Mouse (Mus musculus): ENCODE measurements around the gene Rasl11b. TPM values are rescaled to one million over a fixed set of nuclear protein-coding genes. Genes with fewer than 3 reads are reported as not detected.

Gene Rasl11b
- polyA plus RNA-seq, 1 experiment from 2014 or later: not detected

DNA sequence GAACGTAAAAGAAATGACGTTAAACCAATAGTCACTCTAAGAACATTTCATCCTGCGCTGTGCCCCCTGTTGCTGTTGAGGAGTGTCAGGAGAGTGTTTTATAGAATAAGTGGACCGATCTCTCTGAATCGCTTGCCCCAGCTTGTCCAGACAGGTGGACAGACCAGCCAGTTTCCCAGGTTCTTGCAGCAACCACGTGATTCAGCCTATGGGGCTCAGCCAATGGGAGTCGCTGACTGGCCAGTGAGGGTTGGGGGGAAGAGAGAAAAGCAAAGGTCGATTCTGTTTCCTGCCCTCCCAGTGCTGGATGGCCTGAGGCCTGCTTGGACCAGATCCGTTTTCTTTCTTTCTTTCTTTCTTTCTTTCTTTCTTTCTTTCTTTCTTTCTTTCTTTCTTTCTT, 23.3 kb upstream of the Rasl11b start:
- H3K36me3 ChIP-seq (ENCODE audit: inconsistent target): no peaks in the 10 kb centered on the region
- 80% methylated on average over 9 of the region's 9 CpGs for WGBS (ENCODE audit: missing documents)
- no peak overlapping the region for H3K27ac ChIP-seq
- no peak overlapping the region for H3K4me3 ChIP-seq (ENCODE audit: inconsistent target)
- no peaks in the 10 kb centered on the region for H3K79me2 ChIP-seq (ENCODE audit: inconsistent target)

DNA sequence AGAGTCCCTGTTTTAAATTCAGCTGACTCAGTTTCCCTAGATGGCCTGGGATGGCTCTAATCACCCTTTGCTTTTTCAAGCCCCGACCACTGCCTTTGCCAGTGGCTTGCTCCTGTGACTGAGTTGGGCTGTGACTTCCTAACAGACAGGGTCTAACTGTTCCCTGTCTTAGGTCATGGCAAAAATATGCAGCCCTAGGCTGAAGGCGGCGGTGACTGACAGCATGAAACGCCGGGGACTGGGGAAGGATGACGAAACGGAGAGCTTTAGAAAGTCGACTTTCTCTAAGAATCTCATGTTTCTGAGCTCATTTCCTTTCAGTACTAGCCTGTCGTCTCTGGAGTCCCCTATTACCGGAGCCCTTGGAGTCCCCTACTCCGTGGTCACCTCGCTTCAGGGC, 22.9 kb upstream of the Rasl11b start:
- Histone ChIP-seq H3K36me3 (ENCODE audit: inconsistent target) (no peaks in the 10 kb centered on the region), H3K4me3 (ENCODE audit: inconsistent target) (no peak overlapping the region), H3K27ac (no peak overlapping the region), H3K79me2 (ENCODE audit: inconsistent target) (no peaks in the 10 kb centered on the region)
- 49% methylated on average over 12 of the region's 12 CpGs for WGBS (ENCODE audit: missing documents)

DNA sequence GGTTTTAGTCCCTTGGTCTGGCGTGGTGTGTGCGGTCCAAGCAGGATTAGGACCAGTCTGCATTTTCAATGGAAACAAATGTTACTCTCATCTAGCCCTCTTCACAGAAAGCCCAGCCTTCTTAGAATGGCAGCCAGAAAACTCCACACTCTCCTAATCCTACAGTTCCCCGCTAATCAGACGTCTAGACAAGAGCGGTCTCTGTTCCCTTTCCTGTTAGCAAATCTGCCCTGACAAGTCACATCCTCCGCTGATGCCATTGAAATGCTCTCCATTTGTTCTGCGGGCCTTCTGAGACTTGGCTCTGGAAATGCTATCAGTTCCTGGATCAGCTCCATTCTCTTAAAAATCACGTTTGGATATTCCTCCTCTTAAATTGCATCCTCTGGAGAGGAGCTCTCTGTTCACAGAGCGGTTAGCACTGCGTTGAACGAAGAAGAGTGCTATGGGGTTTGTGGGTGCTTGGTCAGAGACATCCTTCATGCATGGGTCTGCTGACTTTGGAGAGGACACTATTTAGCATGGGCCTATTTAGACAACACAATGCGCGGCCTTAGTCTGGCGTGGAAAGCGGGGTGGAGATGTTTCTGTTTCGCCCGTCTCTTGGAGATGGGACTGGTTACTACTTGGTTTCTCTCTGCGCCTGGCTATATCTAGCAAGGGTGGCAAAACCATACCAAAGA, 21.8 kb upstream of the Rasl11b start:
- 62% methylated on average over 18 of the region's 18 CpGs for WGBS (ENCODE audit: missing documents)

DNA sequence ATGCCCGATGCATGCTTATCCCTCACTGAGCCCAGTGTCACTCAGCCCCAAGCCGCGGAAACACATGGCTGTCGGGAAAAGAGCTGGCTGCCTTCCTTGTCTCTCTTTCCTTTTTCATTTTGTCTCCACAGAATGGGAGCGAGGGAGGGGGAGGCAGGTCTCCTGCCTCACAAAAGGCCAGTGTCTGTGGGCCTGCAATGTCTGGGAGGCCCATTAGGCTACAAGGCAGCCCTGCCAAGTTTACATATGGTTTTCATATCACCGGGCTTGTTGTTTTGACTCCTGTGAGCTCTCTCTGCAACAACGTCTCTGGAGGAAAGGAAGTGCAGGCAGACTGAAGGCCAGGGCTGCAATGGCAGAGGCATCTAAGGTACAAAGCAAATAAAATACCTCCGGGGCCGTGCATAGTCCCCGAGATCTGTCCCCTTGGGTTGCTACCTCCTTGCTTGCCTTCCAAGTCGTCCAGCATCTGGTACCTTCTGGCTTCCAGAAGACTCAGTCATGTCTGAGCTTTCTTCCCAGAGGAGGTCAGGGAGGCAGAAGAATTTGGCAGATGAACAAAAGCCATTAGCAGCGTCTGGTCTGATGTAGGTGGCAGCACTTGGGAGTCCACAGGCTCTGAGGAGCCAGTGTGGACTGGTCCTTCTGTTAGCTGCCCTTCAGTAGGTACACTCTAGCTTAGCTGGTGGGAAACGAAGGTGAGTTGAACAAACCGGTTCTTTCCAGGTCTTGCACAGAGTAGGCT, 19.4 kb upstream of the Rasl11b start:
- no peaks in the 10 kb centered on the region for H3K36me3 ChIP-seq (ENCODE audit: inconsistent target)
- no peaks in the 10 kb centered on the region for H3K79me2 ChIP-seq (ENCODE audit: inconsistent target)
- H3K27ac ChIP-seq: no peak overlapping the region
- WGBS (ENCODE audit: missing documents): 76% methylated on average over 14 of the region's 14 CpGs
- H3K4me3 ChIP-seq (ENCODE audit: inconsistent target): no peak overlapping the region

More for the DNA sequence above, 21.8 kb upstream of the Rasl11b start:
- no peaks in the 10 kb centered on the region for H3K79me2 ChIP-seq (ENCODE audit: inconsistent target)
- H3K27ac ChIP-seq: no peak overlapping the region
- H3K4me3 ChIP-seq (ENCODE audit: inconsistent target): no peak overlapping the region
- no peaks in the 10 kb centered on the region for H3K36me3 ChIP-seq (ENCODE audit: inconsistent target)

DNA sequence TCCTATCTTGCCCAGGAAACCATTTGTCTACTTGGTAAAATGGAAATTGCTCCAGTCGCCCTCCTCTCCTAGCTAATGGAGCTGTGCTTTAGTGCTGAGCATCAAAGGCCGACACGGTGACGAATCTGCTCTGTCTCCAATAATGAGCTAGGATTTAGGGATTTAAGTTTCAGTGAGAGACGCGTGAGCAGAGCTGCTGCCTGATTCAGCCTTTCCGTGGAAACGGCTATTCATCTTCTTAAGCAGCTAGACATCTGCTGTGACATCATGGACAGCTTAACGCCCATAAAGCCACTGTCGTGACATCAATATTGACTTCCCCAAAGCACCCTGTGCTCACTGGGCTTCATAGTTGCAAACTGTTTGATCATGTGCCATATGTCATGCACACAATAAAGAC, 14.9 kb upstream of the Rasl11b start:
- no peak overlapping the region for H3K4me3 ChIP-seq (ENCODE audit: inconsistent target)
- WGBS (ENCODE audit: missing documents): 81% methylated on average over 10 of the region's 10 CpGs

DNA sequence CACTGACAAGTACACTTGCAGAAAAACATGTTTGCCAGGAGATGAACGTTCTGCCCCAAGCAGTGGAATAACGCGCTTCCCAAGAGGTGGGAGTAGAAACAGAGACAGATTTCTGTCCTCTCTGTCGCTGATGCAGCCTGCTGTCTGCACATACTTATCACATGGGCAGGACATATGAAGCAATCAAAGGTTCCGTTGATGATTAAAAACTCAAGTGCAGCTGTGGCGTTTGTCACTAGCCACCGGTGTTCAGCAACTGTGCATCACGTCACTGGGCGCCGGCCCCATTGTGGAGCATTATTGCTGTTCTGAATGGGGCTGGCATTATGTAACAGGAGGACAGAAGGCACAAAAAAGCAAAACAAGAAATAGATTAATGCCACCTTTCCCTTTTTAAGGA, 12.0 kb upstream of the Rasl11b start:
- no peak overlapping the region for H3K27ac ChIP-seq
- no peak overlapping the region for H3K4me3 ChIP-seq (ENCODE audit: inconsistent target)
- H3K36me3 ChIP-seq (ENCODE audit: inconsistent target): no peaks in the 10 kb centered on the region
- no peaks in the 10 kb centered on the region for H3K79me2 ChIP-seq (ENCODE audit: inconsistent target)
- 88% methylated on average over 10 of the region's 10 CpGs for WGBS (ENCODE audit: missing documents)

More for the DNA sequence above, 14.9 kb upstream of the Rasl11b start:
- Histone ChIP-seq H3K27ac (no peak overlapping the region), H3K79me2 (ENCODE audit: inconsistent target) (no peaks in the 10 kb centered on the region), H3K36me3 (ENCODE audit: inconsistent target) (no peaks in the 10 kb centered on the region)

DNA sequence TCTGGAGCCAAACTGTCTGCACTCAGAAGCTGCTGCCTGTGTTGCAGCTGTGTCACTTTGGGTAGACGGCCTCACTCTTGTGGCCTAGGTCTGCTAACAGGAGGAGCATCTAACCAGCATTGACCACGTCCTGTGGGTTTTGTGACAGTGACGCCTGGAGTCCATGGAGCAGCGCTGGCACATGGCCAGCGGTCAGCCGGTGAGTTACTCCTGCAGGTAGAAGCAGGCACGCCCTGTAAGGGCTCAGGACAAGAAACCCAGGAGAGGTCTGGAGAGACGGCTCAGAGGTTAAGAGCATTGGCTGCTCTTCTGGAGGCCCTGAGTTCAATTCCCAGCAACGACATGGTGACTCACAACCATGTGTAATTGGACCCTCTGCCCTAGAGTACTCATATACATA, 10.5 kb upstream of the Rasl11b start:
- no peaks in the 10 kb centered on the region for H3K36me3 ChIP-seq (ENCODE audit: inconsistent target)
- H3K27ac ChIP-seq: no peak overlapping the region
- no peaks in the 10 kb centered on the region for H3K79me2 ChIP-seq (ENCODE audit: inconsistent target)
- H3K4me3 ChIP-seq (ENCODE audit: inconsistent target): no peak overlapping the region
- WGBS (ENCODE audit: missing documents): 65% methylated on average over 9 of the region's 9 CpGs

DNA sequence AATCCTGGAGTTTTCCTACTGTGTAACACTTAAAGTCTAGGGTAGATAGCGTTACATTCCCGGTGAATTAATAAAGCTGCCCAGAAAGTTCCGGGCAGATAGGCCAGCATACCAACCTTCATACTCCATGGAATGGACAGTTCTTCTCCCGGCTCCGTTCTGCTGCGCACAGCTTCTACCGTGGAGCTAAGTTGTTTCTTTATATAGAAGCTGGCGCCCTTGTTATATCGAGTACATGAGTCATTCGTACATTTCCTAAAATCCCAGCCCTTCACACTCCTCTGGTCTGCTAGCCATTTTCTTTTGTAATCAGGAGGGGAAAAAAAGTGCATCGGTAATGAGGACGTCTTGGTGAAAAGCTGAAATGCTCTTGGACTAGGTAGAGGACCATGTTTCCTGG, 7.0 kb upstream of the Rasl11b start:
- Histone ChIP-seq H3K4me3 (ENCODE audit: inconsistent target) (no peak overlapping the region), H3K79me2 (ENCODE audit: inconsistent target) (no peaks in the 10 kb centered on the region), H3K36me3 (ENCODE audit: inconsistent target) (no peaks in the 10 kb centered on the region), H3K27ac (no peak overlapping the region)
- WGBS (ENCODE audit: missing documents): 85% methylated on average over 12 of the region's 12 CpGs

DNA sequence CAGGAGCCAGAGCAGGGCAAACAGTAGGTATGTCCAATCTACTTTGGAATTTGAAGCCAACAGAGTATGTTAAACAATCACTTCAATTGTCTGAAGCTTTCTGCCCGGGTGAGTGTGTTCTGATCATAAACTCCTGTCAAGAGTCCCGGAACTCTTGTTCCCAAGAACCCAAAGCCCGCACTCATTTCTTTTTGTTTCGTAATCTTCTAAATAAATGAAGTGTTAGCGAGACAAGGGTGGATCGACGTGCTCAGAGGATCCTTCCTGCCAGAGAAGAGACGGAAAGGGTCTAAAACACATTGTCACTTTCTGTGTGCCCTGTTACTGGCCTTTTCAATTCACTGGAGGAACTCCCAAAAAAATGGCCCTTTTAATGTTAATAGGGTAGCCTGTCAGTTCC, 6.2 kb upstream of the Rasl11b start:
- no peaks in the 10 kb centered on the region for H3K36me3 ChIP-seq (ENCODE audit: inconsistent target)
- no peak overlapping the region for H3K4me3 ChIP-seq (ENCODE audit: inconsistent target)
- WGBS (ENCODE audit: missing documents): 94% methylated on average over 8 of the region's 8 CpGs
- H3K27ac ChIP-seq: no peak overlapping the region
- no peaks in the 10 kb centered on the region for H3K79me2 ChIP-seq (ENCODE audit: inconsistent target)

DNA sequence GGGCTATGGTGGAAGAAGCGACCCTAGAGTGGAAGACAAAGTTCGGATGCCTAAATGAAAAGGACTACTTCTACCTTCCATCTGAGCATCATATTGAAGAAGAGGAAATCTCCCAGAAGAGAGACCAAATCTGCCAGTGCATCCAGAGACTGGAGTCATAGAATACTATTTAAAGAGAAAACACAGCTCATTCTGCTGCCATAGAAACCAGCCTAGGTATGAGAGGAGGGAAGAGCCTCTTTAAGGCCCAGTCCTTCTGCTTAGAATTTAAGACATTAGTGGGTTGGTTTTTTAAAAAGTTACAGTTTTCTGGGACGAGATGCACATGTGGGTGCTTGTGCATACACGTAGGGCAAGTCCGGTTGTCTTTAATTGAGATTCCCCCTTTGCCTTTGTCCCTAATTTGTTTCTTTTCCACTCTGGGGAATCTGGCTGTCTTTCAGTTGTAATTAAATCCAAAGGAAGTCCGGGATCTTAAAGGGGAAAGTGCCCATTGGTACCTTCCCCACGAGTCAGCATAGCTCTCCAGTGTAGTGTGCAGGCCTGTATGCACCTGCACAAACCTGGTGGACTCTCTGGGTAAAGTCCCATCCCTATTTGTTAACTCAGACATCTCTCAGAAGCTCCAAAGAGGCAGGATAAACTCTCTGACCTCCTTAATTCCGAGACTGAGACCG, 5.5 kb upstream of the Rasl11b start:
- WGBS (ENCODE audit: missing documents): 79% methylated on average over 9 of the region's 9 CpGs
- H3K4me3 ChIP-seq (ENCODE audit: inconsistent target): no peak overlapping the region
- no peaks in the 10 kb centered on the region for H3K79me2 ChIP-seq (ENCODE audit: inconsistent target)
- H3K36me3 ChIP-seq (ENCODE audit: inconsistent target): no peaks in the 10 kb centered on the region
- no peak overlapping the region for H3K27ac ChIP-seq

DNA sequence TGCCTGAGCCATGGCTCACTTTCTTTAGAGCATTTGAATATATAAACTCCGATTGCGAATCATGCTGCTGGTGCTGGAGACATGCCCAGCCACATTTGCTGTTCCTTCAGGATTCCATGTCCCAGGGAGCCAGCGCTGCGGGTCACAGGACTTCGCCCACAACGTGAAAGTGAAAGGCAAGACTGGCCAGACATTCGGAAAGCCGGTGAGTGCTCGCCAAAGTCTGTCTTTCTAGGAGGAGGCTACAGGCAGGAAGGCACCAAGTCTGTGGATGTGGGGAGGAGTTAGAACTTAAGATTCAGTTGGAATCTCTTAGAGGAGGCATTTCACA, 5.0 kb upstream of the Rasl11b start:
- Histone ChIP-seq H3K4me3 (ENCODE audit: inconsistent target) (no peak overlapping the region), H3K36me3 (ENCODE audit: inconsistent target) (no peaks in the 10 kb centered on the region), H3K79me2 (ENCODE audit: inconsistent target) (no peaks in the 10 kb centered on the region), H3K27ac (no peak overlapping the region)
- 75% methylated on average over 9 of the region's 9 CpGs for WGBS (ENCODE audit: missing documents)

DNA sequence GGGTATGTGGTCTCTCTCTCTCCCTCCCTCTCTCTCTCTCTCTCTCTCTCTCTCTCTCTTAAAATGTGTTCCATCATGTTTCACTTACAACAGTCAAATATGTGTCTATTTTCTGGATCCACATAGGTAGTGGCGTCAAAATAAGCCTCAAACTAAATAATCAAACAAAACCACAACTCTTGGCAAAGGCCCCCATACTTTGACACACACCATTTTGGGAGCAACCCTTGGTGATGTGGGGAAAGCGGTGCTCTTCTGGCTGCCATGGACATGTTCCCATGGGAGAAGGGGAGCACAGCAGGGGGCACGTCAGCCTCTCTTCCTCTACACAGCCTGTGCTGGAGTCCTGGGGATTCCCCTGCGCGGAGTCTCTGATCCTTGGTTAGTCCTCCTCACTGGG, 4.2 kb upstream of the Rasl11b start:
- WGBS (ENCODE audit: missing documents): 89% methylated on average over 5 of the region's 5 CpGs
- Histone ChIP-seq H3K27ac (no peak overlapping the region), H3K79me2 (ENCODE audit: inconsistent target) (no peaks in the 10 kb centered on the region), H3K36me3 (ENCODE audit: inconsistent target) (no peaks in the 10 kb centered on the region), H3K4me3 (ENCODE audit: inconsistent target) (no peak overlapping the region)

DNA sequence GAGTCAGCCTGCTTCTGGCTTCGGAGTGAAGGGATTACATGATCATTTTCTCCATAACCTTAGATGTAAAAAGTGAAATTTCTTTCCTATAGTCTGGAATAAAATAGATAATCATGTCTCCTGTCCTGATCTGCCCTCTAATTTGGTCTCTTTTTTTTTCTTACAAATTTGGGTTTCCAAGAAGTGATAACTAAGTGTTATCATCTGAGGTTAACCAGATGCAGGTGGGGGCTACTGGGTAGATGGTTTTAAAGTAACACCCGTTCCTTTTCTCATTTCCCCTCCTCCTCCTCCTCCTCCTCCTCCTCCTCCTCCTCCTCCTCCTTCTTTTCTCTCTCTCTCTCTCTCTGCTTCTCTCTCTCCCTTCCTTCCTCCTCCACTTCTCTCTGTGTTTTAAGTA, 2.1 kb upstream of the Rasl11b start:
- WGBS (ENCODE audit: missing documents): 67% methylated on average over 1 of the region's 2 CpGs
- Histone ChIP-seq H3K4me3 (ENCODE audit: inconsistent target) (no peak overlapping the region), H3K27ac (no peak overlapping the region), H3K36me3 (ENCODE audit: inconsistent target) (no peaks in the 10 kb centered on the region), H3K79me2 (ENCODE audit: inconsistent target) (no peaks in the 10 kb centered on the region)

DNA sequence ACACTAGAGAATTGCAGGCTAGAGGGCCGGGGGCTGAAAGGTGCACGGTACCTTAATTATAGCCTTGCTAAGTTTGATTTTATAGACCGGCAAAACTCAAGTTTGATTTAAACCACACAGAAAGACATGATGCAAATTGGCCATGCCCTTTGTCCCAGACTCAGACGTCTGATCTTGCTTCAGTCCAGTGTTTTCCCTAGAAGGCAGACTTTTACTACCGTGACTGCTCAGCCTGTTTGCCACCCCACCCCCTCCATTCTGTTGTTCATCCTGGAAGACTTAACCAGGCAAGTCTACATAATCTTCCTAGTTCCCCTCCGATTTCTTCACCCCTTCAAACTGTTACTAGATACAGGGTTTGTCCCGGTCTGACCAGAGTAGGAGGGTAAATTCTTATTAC, 1.5 kb upstream of the Rasl11b start:
- H3K79me2 ChIP-seq (ENCODE audit: inconsistent target): no peaks in the 10 kb centered on the region
- no peak overlapping the region for H3K27ac ChIP-seq
- H3K36me3 ChIP-seq (ENCODE audit: inconsistent target): no peaks in the 10 kb centered on the region
- 75% methylated on average over 7 of the region's 7 CpGs for WGBS (ENCODE audit: missing documents)
- H3K4me3 ChIP-seq (ENCODE audit: inconsistent target): no peak overlapping the region
